Mouse (Mus musculus): ENCODE data around the gene Gm45785. TPM values are rescaled to one million over a fixed set of nuclear protein-coding genes. Genes with fewer than 3 reads are reported as not detected.

The Gm45785 gene
- total RNA-seq, 1 experiment: 0.89 TPM

- Histone ChIP-seq H3K36me3 (ENCODE audit: control insufficient read depth, insufficient read depth, low read length, poor library complexity, severe bottlenecking) (no peaks in the 10 kb centered on the region), H3K9ac (ENCODE audit: insufficient read depth, low read depth, low read length, poor library complexity, severe bottlenecking) (no peak overlapping the region), H3K27ac (ENCODE audit: insufficient read depth, low read depth, low read length, poor library complexity, severe bottlenecking) (no peak overlapping the region), H3K4me3 (ENCODE audit: insufficient read depth in 1 of 2, low read depth in 1 of 2, low read length in 2 of 2, poor library complexity in 1 of 2, severe bottlenecking in 1 of 2) (no peak overlapping the region), H3K4me1 (ENCODE audit: control insufficient read depth in 2 of 2, insufficient read depth in 2 of 2, low read length in 2 of 2, poor library complexity in 1 of 2) (no peaks in the 10 kb centered on the region), H3K9me3 (ENCODE audit: control insufficient read depth, insufficient read depth, low read depth, low read length) (no peaks in the 10 kb centered on the region)
- no peak for TF ChIP-seq ZNF384 (IDR thresholded peaks at IDR 0.05; ENCODE audit: low read depth, low read length)
- TF ChIP-seq HCFC1 (IDR thresholded peaks at IDR 0.05; ENCODE audit: borderline replicate concordance, insufficient read depth, low read length): no peak
- TF ChIP-seq CHD2 (IDR thresholded peaks at IDR 0.05; ENCODE audit: low read depth, low read length): no peak
- TF ChIP-seq ZC3H11A (IDR thresholded peaks at IDR 0.05; ENCODE audit: borderline replicate concordance, low read depth, low read length): no peak
- no peak for TF ChIP-seq MAFK (IDR thresholded peaks at IDR 0.05; ENCODE audit: insufficient read depth, low read depth, low read length)
- DNase-seq (ENCODE audit: low read depth, low spot score): no peak
- in situ Hi-C loops (cut with MboI; ENCODE audit: low sequenced_read_pairs in 2 of 2, unreplicated experiment in 2 of 2): no loop called here
Observed at GRCm38 (mm10) chr7:140798212-140798611, 57.9 kb downstream of the Gm45785 start.

DNA sequence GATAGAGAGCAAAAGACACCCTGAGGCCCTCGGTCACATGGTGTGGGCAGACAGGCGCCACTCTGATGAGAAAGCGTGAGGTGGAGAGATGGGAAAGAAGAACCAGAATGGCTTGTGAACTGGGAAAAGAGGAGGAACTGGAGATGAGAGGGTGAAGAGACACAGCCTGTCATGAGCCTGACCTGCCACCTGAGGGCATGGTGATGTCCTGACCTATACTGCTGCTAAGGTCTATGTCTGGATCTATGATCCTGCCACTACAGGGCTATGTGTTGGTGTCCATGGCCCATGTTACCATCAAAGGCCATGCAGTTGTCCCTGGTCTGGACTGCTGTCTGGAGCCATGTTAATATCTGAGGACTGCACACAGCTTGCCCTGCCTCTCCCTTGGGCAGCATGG, 58.5 kb downstream of the Gm45785 start:
- no peak for DNase-seq (ENCODE audit: low read depth, low spot score)
- Histone ChIP-seq H3K9me3 (ENCODE audit: control insufficient read depth, insufficient read depth, low read depth, low read length) (no peaks in the 10 kb centered on the region), H3K4me1 (ENCODE audit: control insufficient read depth in 2 of 2, insufficient read depth in 2 of 2, low read length in 2 of 2, poor library complexity in 1 of 2) (no peaks in the 10 kb centered on the region), H3K4me3 (ENCODE audit: insufficient read depth in 1 of 2, low read depth in 1 of 2, low read length in 2 of 2, poor library complexity in 1 of 2, severe bottlenecking in 1 of 2) (no peak overlapping the region), H3K9ac (ENCODE audit: insufficient read depth, low read depth, low read length, poor library complexity, severe bottlenecking) (no peak overlapping the region), H3K27ac (ENCODE audit: insufficient read depth, low read depth, low read length, poor library complexity, severe bottlenecking) (no peak overlapping the region), H3K36me3 (ENCODE audit: control insufficient read depth, insufficient read depth, low read length, poor library complexity, severe bottlenecking) (no peaks in the 10 kb centered on the region)
- in situ Hi-C loops (cut with MboI; ENCODE audit: low sequenced_read_pairs in 2 of 2, unreplicated experiment in 2 of 2): no loop called here
- TF ChIP-seq HCFC1 (IDR thresholded peaks at IDR 0.05; ENCODE audit: borderline replicate concordance, insufficient read depth, low read length) (no peak), CHD2 (IDR thresholded peaks at IDR 0.05; ENCODE audit: low read depth, low read length) (no peak), ZC3H11A (IDR thresholded peaks at IDR 0.05; ENCODE audit: borderline replicate concordance, low read depth, low read length) (0 out of 2 replicates have a peak, but pooled peaks have one; percentile 31), MAFK (IDR thresholded peaks at IDR 0.05; ENCODE audit: insufficient read depth, low read depth, low read length) (no peak), ZNF384 (IDR thresholded peaks at IDR 0.05; ENCODE audit: low read depth, low read length) (no peak)

- Histone ChIP-seq H3K36me3 (ENCODE audit: control insufficient read depth, insufficient read depth, low read length, poor library complexity, severe bottlenecking) (no peaks in the 10 kb centered on the region), H3K4me3 (ENCODE audit: insufficient read depth in 1 of 2, low read depth in 1 of 2, low read length in 2 of 2, poor library complexity in 1 of 2, severe bottlenecking in 1 of 2) (no peak overlapping the region), H3K4me1 (ENCODE audit: control insufficient read depth in 2 of 2, insufficient read depth in 2 of 2, low read length in 2 of 2, poor library complexity in 1 of 2) (no peaks in the 10 kb centered on the region), H3K9me3 (ENCODE audit: control insufficient read depth, insufficient read depth, low read depth, low read length) (no peaks in the 10 kb centered on the region), H3K27ac (ENCODE audit: insufficient read depth, low read depth, low read length, poor library complexity, severe bottlenecking) (no peak overlapping the region), H3K9ac (ENCODE audit: insufficient read depth, low read depth, low read length, poor library complexity, severe bottlenecking) (no peak overlapping the region)
- in situ Hi-C loops (cut with MboI; ENCODE audit: low sequenced_read_pairs in 2 of 2, unreplicated experiment in 2 of 2): no loop called here
- TF ChIP-seq ZC3H11A (IDR thresholded peaks at IDR 0.05; ENCODE audit: borderline replicate concordance, low read depth, low read length): no peak
- TF ChIP-seq HCFC1 (IDR thresholded peaks at IDR 0.05; ENCODE audit: borderline replicate concordance, insufficient read depth, low read length): no peak
- no peak for TF ChIP-seq CHD2 (IDR thresholded peaks at IDR 0.05; ENCODE audit: low read depth, low read length)
- no peak for TF ChIP-seq ZNF384 (IDR thresholded peaks at IDR 0.05; ENCODE audit: low read depth, low read length)
- TF ChIP-seq MAFK (IDR thresholded peaks at IDR 0.05; ENCODE audit: insufficient read depth, low read depth, low read length): no peak
- no peak for DNase-seq (ENCODE audit: low read depth, low spot score)
Observed at GRCm38 (mm10) chr7:140793541-140793940, 62.6 kb downstream of the Gm45785 start.

GRCm38 (mm10) chr7:140788053-140788435, 68.1 kb downstream of the Gm45785 start:
- Histone ChIP-seq H3K9me3 (ENCODE audit: control insufficient read depth, insufficient read depth, low read depth, low read length) (no peaks in the 10 kb centered on the region), H3K36me3 (ENCODE audit: control insufficient read depth, insufficient read depth, low read length, poor library complexity, severe bottlenecking) (no peaks in the 10 kb centered on the region), H3K9ac (ENCODE audit: insufficient read depth, low read depth, low read length, poor library complexity, severe bottlenecking) (no peak overlapping the region), H3K27ac (ENCODE audit: insufficient read depth, low read depth, low read length, poor library complexity, severe bottlenecking) (no peak overlapping the region), H3K4me1 (ENCODE audit: control insufficient read depth in 2 of 2, insufficient read depth in 2 of 2, low read length in 2 of 2, poor library complexity in 1 of 2) (peaks cover 0 to 4% of the 10 kb centered on the region in 2 experiments; a peak in 1 of 4 replicates), H3K4me3 (ENCODE audit: insufficient read depth in 1 of 2, low read depth in 1 of 2, low read length in 2 of 2, poor library complexity in 1 of 2, severe bottlenecking in 1 of 2) (no peak overlapping the region)
- in situ Hi-C loops (cut with MboI; ENCODE audit: low sequenced_read_pairs in 2 of 2, unreplicated experiment in 2 of 2): no loop called here
- DNase-seq (ENCODE audit: low read depth, low spot score): no peak
- no peak for TF ChIP-seq MAFK (IDR thresholded peaks at IDR 0.05; ENCODE audit: insufficient read depth, low read depth, low read length)
- no peak for TF ChIP-seq HCFC1 (IDR thresholded peaks at IDR 0.05; ENCODE audit: borderline replicate concordance, insufficient read depth, low read length)
- no peak for TF ChIP-seq ZC3H11A (IDR thresholded peaks at IDR 0.05; ENCODE audit: borderline replicate concordance, low read depth, low read length)
- TF ChIP-seq CHD2 (IDR thresholded peaks at IDR 0.05; ENCODE audit: low read depth, low read length): no peak
- no peak for TF ChIP-seq ZNF384 (IDR thresholded peaks at IDR 0.05; ENCODE audit: low read depth, low read length)

All from ES-E14 (cell line).